Mouse (Mus musculus) heart, adult 2 months (tissue): ENCODE measurements around the gene Pitpnm1. TPM values are rescaled to one million over a fixed set of nuclear protein-coding genes. Genes with fewer than 3 reads are reported as not detected.

Source experiments
- DNase-seq, 2 experiments: peaks; one replicate each; pipeline ENCODE4 v3.0.0; 2021
- H3K27ac ChIP-seq: fragments of 200-600 bp; 2 replicates; pipeline ENCODE4 v1.8.1; 2022
- H3K27me3 ChIP-seq: fragments of 200-500 bp; 2 replicates; pipeline ENCODE4 v1.6.1; 2012; ENCODE audit warnings: mild to moderate bottlenecking, low read length, inconsistent platforms, mixed read lengths; ENCODE audit not compliant: control insufficient read depth, insufficient read depth
- H3K36me3 ChIP-seq: fragments of 200-500 bp; 2 replicates; pipeline ENCODE4 v1.6.1; 2012; ENCODE audit warnings: low read length, inconsistent platforms; ENCODE audit not compliant: control insufficient read depth, insufficient read depth
- H3K4me1 ChIP-seq: fragments of 200-500 bp; 2 replicates; pipeline ENCODE4 v1.6.1; 2011; ENCODE audit warnings: low read length; ENCODE audit not compliant: control insufficient read depth, insufficient read depth
- H3K4me3 ChIP-seq: fragments of 200-600 bp; 2 replicates; pipeline ENCODE4 v1.8.1; 2022
- H3K79me2 ChIP-seq: fragments of 200-500 bp; replicated peaks from 2 replicates; pipeline ENCODE4 v1.6.1; 2012; ENCODE audit warnings: mild to moderate bottlenecking, inconsistent platforms, low read length, moderate library complexity, mixed read lengths; ENCODE audit not compliant: control insufficient read depth, insufficient read depth
- H3K9ac ChIP-seq: fragments of 200-500 bp; 2 replicates; pipeline ENCODE4 v1.6.1; 2012; ENCODE audit warnings: low read depth, mild to moderate bottlenecking, control low read depth, inconsistent platforms, low read length, mixed read lengths
- CTCF ChIP-seq: fragments of 200-600 bp; IDR thresholded peaks from 2 replicates; pipeline ENCODE4 v1.8.1; 2022; ENCODE audit warnings: antibody characterized with exemption, mild to moderate bottlenecking, moderate library complexity
- EP300 ChIP-seq: fragments of 200-500 bp; IDR thresholded peaks from 2 replicates; pipeline ENCODE4 v1.6.1; 2011; ENCODE audit warnings: low read depth, low read length, control low read depth; ENCODE audit not compliant: insufficient read depth
- POLR2A ChIP-seq: fragments of 200-500 bp; IDR thresholded peaks from 2 replicates; pipeline ENCODE4 v1.6.1; 2011; ENCODE audit warnings: mild to moderate bottlenecking, low read depth, low read length, control low read depth; ENCODE audit not compliant: insufficient read depth
- WGBS: fragments of 180-500 bp; shearing (Covaris S2); methylation state at CpG from one replicate; pipeline ENCODE4 v1.1.7; 2018; 5-methylcytosine and 5-hydroxymethylcytosine counted together
- intact Hi-C: fragments of 180-260 bp; cut with DNase I; formaldehyde crosslinking; loops from one replicate; pipeline ENCODE4 v1.15.1; 2025
- polyA plus RNA-seq: library from polyadenylated mRNA; depleted of rRNA; stranded (reverse); fragments of >200 nt; gene quantifications from 2 replicates; pipeline ENCODE4 v1.2.3, GENCODE M21; 2012
- total RNA-seq, 2 experiments: library from RNA; stranded (reverse); gene quantifications; 2 replicates each; pipeline ENCODE4 v1.2.3; 2021

Pitpnm1 gene
- total and polyA plus RNA-seq, 3 experiments, result 18.1 to 49.9 (median 19.9) TPM

DNA sequence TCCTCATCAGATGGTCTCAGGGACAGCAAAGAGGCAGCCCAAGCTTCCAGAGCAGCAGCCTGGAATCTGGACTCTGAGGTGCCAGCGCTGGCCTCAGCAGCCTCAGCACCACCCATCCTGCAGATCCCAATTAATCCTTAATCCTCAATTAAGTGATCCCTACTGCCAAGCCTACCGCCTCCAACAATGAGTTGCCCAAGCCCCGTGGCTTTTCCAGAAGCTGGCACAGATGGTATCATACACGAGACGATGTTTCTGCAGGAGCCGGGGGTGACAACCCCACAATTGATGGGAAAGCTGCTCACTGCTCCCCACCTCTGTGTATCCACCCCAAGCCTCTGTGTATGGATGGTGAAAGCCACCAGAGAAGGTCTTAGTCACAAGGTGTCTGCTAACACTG, 10.7 kb upstream of the Pitpnm1 start:
- TF ChIP-seq CTCF, result no peak
- no peak for TF ChIP-seq POLR2A
- TF ChIP-seq EP300, result no peak
- H3K36me3 ChIP-seq, result no peaks in the 10 kb centered on the region
- H3K27me3 ChIP-seq, result no peaks in the 10 kb centered on the region
- no peaks in the 10 kb centered on the region for H3K4me1 ChIP-seq
- H3K4me3 ChIP-seq, result no peak overlapping the region
- DNase-seq, result no peak
- H3K27ac ChIP-seq, result no peak overlapping the region
- 83% methylated on average over 6 of the region's 6 CpGs for WGBS
- no peak overlapping the region for H3K9ac ChIP-seq
- intact Hi-C loops, result no loop called here
- H3K79me2 ChIP-seq, result no peaks in the 10 kb centered on the region

DNA sequence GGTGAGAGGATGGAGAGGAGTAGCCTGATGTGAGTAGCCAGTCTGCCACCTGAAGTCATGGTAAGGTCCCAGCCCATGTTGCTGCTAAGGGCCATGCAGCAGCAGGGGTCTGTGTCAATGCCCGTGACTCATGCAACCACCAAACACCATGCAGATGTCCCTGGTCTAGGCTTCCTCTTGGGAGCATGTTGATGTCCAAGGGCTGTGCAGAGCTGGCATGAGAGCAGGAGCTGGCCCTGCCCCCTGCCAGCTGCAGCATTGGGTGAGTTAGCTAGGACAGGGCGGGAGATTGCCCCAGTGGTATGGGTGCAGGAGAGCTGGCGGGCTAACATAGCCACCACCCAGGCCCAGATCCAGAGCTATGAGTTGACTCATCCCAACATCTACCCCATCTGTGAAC, 9.4 kb upstream of the Pitpnm1 start:
- WGBS, result 90% methylated on average over 3 of the region's 3 CpGs
- Histone ChIP-seq H3K9ac (no peak overlapping the region), H3K4me1 (no peaks in the 10 kb centered on the region), H3K79me2 (no peaks in the 10 kb centered on the region), H3K27me3 (no peaks in the 10 kb centered on the region), H3K36me3 (no peaks in the 10 kb centered on the region), H3K4me3 (no peak overlapping the region), H3K27ac (no peak overlapping the region)
- TF ChIP-seq POLR2A (no peak), EP300 (no peak), CTCF (no peak)
- intact Hi-C loops, result no loop called here
- DNase-seq, result no peak

DNA sequence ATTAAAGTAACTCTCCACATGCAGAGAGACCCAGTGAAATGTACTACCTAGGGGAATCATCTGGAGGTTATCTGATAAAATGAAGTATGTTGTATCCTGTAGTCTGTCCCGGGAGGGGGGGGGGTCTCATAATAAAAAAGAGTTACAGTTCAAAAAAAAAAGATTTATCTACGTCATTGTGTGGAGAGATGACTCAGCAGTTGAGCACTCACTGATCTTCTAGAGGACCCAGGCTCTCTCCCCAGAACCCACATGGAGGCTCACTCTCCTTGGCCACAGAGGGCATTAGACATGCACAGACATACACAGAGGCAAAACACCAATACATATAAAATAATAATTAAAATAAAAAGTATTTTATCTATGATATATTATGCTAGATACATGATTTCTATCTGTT, 8.4 kb upstream of the Pitpnm1 start:
- H3K4me1 ChIP-seq, result no peaks in the 10 kb centered on the region; the same call in 1 of the 2 replicates
- H3K27ac ChIP-seq, result no peak overlapping the region
- no peaks in the 10 kb centered on the region for H3K79me2 ChIP-seq
- H3K4me3 ChIP-seq, result no peak overlapping the region
- no peaks in the 10 kb centered on the region for H3K27me3 ChIP-seq
- no peaks in the 10 kb centered on the region for H3K36me3 ChIP-seq
- DNase-seq, result no peak
- intact Hi-C loops, result no loop called here
- WGBS, result 57% methylated on average over 2 of the region's 2 CpGs
- no peak for TF ChIP-seq EP300
- H3K9ac ChIP-seq, result no peak overlapping the region

DNA sequence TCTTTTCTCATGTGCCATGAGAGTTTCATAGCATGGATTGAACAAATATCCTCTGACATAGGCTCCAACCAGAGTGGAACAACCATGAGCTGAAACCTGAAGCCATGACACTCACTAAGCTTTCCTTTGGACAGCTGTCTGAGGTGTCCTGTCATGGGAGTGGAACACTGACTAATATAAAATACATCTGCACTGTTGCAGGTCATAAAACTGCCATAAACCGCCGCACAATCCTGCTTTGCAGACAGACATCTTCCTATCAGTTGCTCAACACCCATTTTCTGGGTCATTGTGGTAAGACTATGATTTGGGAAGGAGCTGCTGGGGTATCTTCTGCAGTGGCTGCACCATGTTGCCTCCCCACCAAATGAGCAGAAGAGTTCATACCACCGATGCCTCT, 7.0 kb upstream of the Pitpnm1 start:
- H3K79me2 ChIP-seq, result no peaks in the 10 kb centered on the region
- no peak overlapping the region for H3K9ac ChIP-seq
- no peaks in the 10 kb centered on the region for H3K36me3 ChIP-seq
- H3K4me3 ChIP-seq, result no peak overlapping the region
- H3K27me3 ChIP-seq, result no peaks in the 10 kb centered on the region
- WGBS, result 87% methylated on average over 3 of the region's 3 CpGs
- no peak overlapping the region for H3K27ac ChIP-seq
- TF ChIP-seq CTCF, result no peak
- TF ChIP-seq POLR2A, result no peak
- no peak for TF ChIP-seq EP300
- no peak for DNase-seq
- intact Hi-C loops, result no loop called here
- H3K4me1 ChIP-seq, result peaks cover 2% of the 10 kb centered on the region; the same call in 1 of the 2 replicates

DNA sequence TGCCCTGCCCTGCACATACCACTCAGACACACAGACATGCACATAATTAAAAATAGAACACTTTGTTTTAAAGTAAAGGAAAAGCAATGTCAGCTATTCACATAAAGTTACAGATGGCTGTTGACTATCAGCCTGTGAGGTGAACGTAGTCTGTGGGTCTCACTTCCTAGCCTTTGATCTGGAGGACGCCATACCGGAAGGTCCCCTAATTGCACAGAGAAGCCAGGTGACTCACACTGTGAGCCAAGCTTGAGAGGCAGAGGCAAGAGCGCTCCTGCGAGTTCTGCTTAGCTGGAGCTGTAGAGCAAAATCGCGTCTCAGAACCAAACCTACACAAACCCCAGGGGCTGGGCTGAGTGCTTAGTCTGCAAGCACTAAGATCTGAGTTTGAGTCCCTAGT, 6.0 kb upstream of the Pitpnm1 start:
- DNase-seq, result no peak
- Histone ChIP-seq H3K27ac (no peak overlapping the region), H3K36me3 (no peaks in the 10 kb centered on the region), H3K79me2 (no peaks in the 10 kb centered on the region), H3K4me3 (no peak overlapping the region), H3K27me3 (no peaks in the 10 kb centered on the region), H3K4me1 (peaks cover 5% of the 10 kb centered on the region; the same call in 1 of the 2 replicates), H3K9ac (no peak overlapping the region)
- 68% methylated on average over 7 of the region's 7 CpGs for WGBS
- TF ChIP-seq CTCF, result no peak
- TF ChIP-seq EP300, result no peak
- no peak for TF ChIP-seq POLR2A
- intact Hi-C loops, result no loop called here

DNA sequence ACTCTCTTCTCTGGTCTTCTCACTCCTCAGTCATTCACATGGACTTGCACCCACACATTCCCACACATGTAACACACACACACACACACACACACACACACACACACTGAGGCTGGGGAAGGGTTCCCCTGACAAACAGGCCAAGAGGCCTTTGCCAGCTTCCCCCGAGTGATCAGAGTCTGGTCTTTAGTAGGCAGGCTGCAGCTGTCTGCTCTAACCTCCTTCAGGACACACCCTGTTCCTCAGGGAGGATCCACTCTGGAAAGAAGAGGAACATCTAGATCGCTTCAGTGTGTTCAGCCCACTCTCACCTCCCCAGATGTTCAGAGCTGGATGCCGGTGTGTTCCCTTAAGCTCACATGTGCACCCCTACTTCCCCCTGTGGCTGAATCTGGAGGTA, 5.5 kb upstream of the Pitpnm1 start:
- TF ChIP-seq POLR2A (no peak), EP300 (no peak), CTCF (no peak)
- DNase-seq, result no peak
- WGBS, result 60% methylated on average over 3 of the region's 3 CpGs
- intact Hi-C loops, result no loop called here
- Histone ChIP-seq H3K79me2 (no peaks in the 10 kb centered on the region), H3K4me1 (peaks cover 5% of the 10 kb centered on the region), H3K36me3 (no peaks in the 10 kb centered on the region), H3K27ac (no peak overlapping the region), H3K4me3 (no peak overlapping the region), H3K27me3 (no peaks in the 10 kb centered on the region), H3K9ac (no peak overlapping the region)
